Mouse (Mus musculus) MEL (cell line): ENCODE data around the gene Aldh5a1. TPM values are rescaled to one million over a fixed set of nuclear protein-coding genes. Genes with fewer than 3 reads are reported as not detected.

ENCODE experiments used
- DNase-seq: peaks from one replicate; pipeline ENCODE4 v3.0.0; 2011; ENCODE audit warnings: low read depth, low spot score
- H3K27ac ChIP-seq: 2 replicates; pipeline ENCODE4 v1.5.1; 2012; ENCODE audit warnings: low read depth, mild to moderate bottlenecking, control low read depth, low read length, moderate library complexity; ENCODE audit not compliant: control insufficient read depth
- H3K27me3 ChIP-seq, 2 experiments: fragments of 150-350 bp in 1 of 2; sonication (generic) in 1 of 2; 2 replicates each; pipeline ENCODE4 v1.6.1; 2012; ENCODE audit warnings: low read length in 2 of 2, mild to moderate bottlenecking in 2 of 2, improper control_type of control experiment in 1 of 2, moderate library complexity in 1 of 2; ENCODE audit not compliant: insufficient read depth in 2 of 2, control insufficient read depth in 1 of 2
- H3K36me3 ChIP-seq, 2 experiments: 2 replicates each; pipeline ENCODE4 v1.6.1; 2012 to 2014; ENCODE audit warnings: low read length in 2 of 2, improper control_type of control experiment in 1 of 2, inconsistent platforms in 1 of 2, mild to moderate bottlenecking in 1 of 2; ENCODE audit not compliant: insufficient read depth in 2 of 2, control insufficient read depth in 1 of 2
- H3K4me1 ChIP-seq, 2 experiments: fragments of 150-350 bp in 1 of 2; sonication (generic) in 1 of 2; 2 replicates each; pipeline ENCODE4 v1.6.1; 2012; ENCODE audit warnings: low read length in 2 of 2, improper control_type of control experiment in 1 of 2, mild to moderate bottlenecking in 1 of 2; ENCODE audit not compliant: insufficient read depth in 2 of 2, control insufficient read depth in 1 of 2
- H3K4me3 ChIP-seq, 2 experiments: fragments of 150-350 bp in 1 of 2; sonication (generic) in 1 of 2; 2 replicates each; pipeline ENCODE4 v1.5.1; 2012; ENCODE audit warnings: low read depth in 2 of 2, low read length in 2 of 2, mild to moderate bottlenecking in 2 of 2, moderate library complexity in 2 of 2, control low read depth in 1 of 2, improper control_type of control experiment in 1 of 2; ENCODE audit not compliant: control insufficient read depth in 1 of 2, insufficient read depth in 1 of 2
- H3K79me2 ChIP-seq: 2 replicates; pipeline ENCODE4 v1.6.1; 2012; ENCODE audit warnings: mild to moderate bottlenecking, low read length, moderate library complexity; ENCODE audit not compliant: control insufficient read depth, poor library complexity, insufficient read depth
- H3K9ac ChIP-seq: 2 replicates; pipeline ENCODE4 v1.6.1; 2012; ENCODE audit warnings: low read depth, mild to moderate bottlenecking, control low read depth, low read length, moderate library complexity; ENCODE audit not compliant: control insufficient read depth, poor library complexity, severe bottlenecking
- H3K9me3 ChIP-seq: fragments of 150-350 bp; sonication (generic); replicated peaks from 2 replicates; pipeline ENCODE4 v1.6.1; 2012; ENCODE audit warnings: mild to moderate bottlenecking, low read length, improper control_type of control experiment, moderate library complexity; ENCODE audit not compliant: insufficient read depth
- BHLHE40 ChIP-seq: IDR thresholded peaks from 2 replicates; pipeline ENCODE4 v1.6.1; 2012; ENCODE audit warnings: low read depth, mild to moderate bottlenecking, inconsistent platforms, low read length, improper control_type of control experiment, borderline replicate concordance
- CHD1 ChIP-seq: IDR thresholded peaks from 2 replicates; pipeline ENCODE4 v1.6.1; 2012; ENCODE audit warnings: low read depth, mild to moderate bottlenecking, inconsistent platforms, low read length, improper control_type of control experiment
- CHD2 ChIP-seq: IDR thresholded peaks from 2 replicates; pipeline ENCODE4 v1.6.1; 2011; ENCODE audit warnings: low read length, improper control_type of control experiment
- CTCF ChIP-seq, 3 experiments: IDR thresholded peaks in 2 of 3; conservative IDR thresholded peaks in 1 of 3; 2 replicates each; pipeline ENCODE4 v1.5.1; 2011 to 2012; ENCODE audit warnings: low read length in 3 of 3, low read depth in 2 of 3, mild to moderate bottlenecking in 2 of 3, improper control_type of control experiment in 1 of 3, inconsistent platforms in 1 of 3, mixed read lengths in 1 of 3, moderate library complexity in 1 of 3; ENCODE audit not compliant: control insufficient read depth in 1 of 3, insufficient read depth in 1 of 3, poor library complexity in 1 of 3, severe bottlenecking in 1 of 3
- E2F4 ChIP-seq: IDR thresholded peaks from 2 replicates; pipeline ENCODE4 v1.6.1; 2011; ENCODE audit warnings: low read depth, low read length, improper control_type of control experiment, borderline replicate concordance
- EP300 ChIP-seq, 2 experiments: IDR thresholded peaks; 2 replicates each; pipeline ENCODE4 v1.6.1; 2011; ENCODE audit warnings: improper control_type of control experiment in 2 of 2, low read length in 2 of 2, low read depth in 1 of 2, mild to moderate bottlenecking in 1 of 2
- ETS1 ChIP-seq: IDR thresholded peaks from 2 replicates; pipeline ENCODE4 v1.6.1; 2012; ENCODE audit warnings: low read depth, mild to moderate bottlenecking, inconsistent platforms, low read length, improper control_type of control experiment, moderate library complexity
- GABPA ChIP-seq: IDR thresholded peaks from 2 replicates; pipeline ENCODE4 v1.6.1; 2012; ENCODE audit warnings: low read depth, mild to moderate bottlenecking, inconsistent platforms, low read length, improper control_type of control experiment, moderate library complexity
- KAT2A ChIP-seq: conservative IDR thresholded peaks from 2 replicates; pipeline ENCODE4 v1.6.1; 2012; ENCODE audit warnings: low read depth, low read length, improper control_type of control experiment, inconsistent platforms
- MAFK ChIP-seq: IDR thresholded peaks from 2 replicates; pipeline ENCODE4 v1.6.1; 2011; ENCODE audit warnings: low read depth, mild to moderate bottlenecking, low read length, improper control_type of control experiment, borderline replicate concordance
- MAX ChIP-seq: IDR thresholded peaks from 2 replicates; pipeline ENCODE4 v1.6.1; 2011; ENCODE audit warnings: low read length, improper control_type of control experiment
- MAZ ChIP-seq: IDR thresholded peaks from 2 replicates; pipeline ENCODE4 v1.6.1; 2012; ENCODE audit warnings: low read depth, mild to moderate bottlenecking, inconsistent platforms, low read length, improper control_type of control experiment
- MYB ChIP-seq: IDR thresholded peaks from 2 replicates; pipeline ENCODE4 v1.6.1; 2011; ENCODE audit warnings: mild to moderate bottlenecking, low read depth, low read length, improper control_type of control experiment
- NRF1 ChIP-seq: IDR thresholded peaks from 2 replicates; pipeline ENCODE4 v1.6.1; 2014; ENCODE audit warnings: low read depth, mild to moderate bottlenecking, inconsistent platforms, low read length, improper control_type of control experiment, moderate library complexity; ENCODE audit not compliant: poor library complexity, insufficient read depth, severe bottlenecking
- POLR2A ChIP-seq, 2 experiments: IDR thresholded peaks; 2 replicates each; pipeline ENCODE4 v1.6.1; 2011 to 2012; ENCODE audit warnings: low read length in 2 of 2, mild to moderate bottlenecking in 2 of 2, control low read depth in 1 of 2, improper control_type of control experiment in 1 of 2, low read depth in 1 of 2, moderate library complexity in 1 of 2; ENCODE audit not compliant: control insufficient read depth in 1 of 2, insufficient read depth in 1 of 2, poor library complexity in 1 of 2
- RCOR1 ChIP-seq: IDR thresholded peaks from 2 replicates; pipeline ENCODE4 v1.6.1; 2012; ENCODE audit warnings: low read depth, mild to moderate bottlenecking, inconsistent platforms, low read length, improper control_type of control experiment
- TCF12 ChIP-seq: IDR thresholded peaks from 2 replicates; pipeline ENCODE4 v1.6.1; 2014; ENCODE audit warnings: low read depth, mild to moderate bottlenecking, inconsistent platforms, low read length, improper control_type of control experiment, moderate library complexity
- USF1 ChIP-seq: IDR thresholded peaks from 2 replicates; pipeline ENCODE4 v1.6.1; 2014; ENCODE audit warnings: low read depth, mild to moderate bottlenecking, inconsistent platforms, low read length, improper control_type of control experiment, moderate library complexity
- ZC3H11A ChIP-seq: IDR thresholded peaks from 2 replicates; pipeline ENCODE4 v1.6.1; 2012; ENCODE audit warnings: low read depth, mild to moderate bottlenecking, inconsistent platforms, low read length, improper control_type of control experiment
- ZKSCAN1 ChIP-seq: IDR thresholded peaks from 2 replicates; pipeline ENCODE4 v1.6.1; 2012; ENCODE audit warnings: low read depth, mild to moderate bottlenecking, inconsistent platforms, low read length, improper control_type of control experiment, moderate library complexity
- ZNF384 ChIP-seq: IDR thresholded peaks from 2 replicates; pipeline ENCODE4 v1.6.1; 2012; ENCODE audit warnings: low read depth, mild to moderate bottlenecking, inconsistent platforms, low read length, improper control_type of control experiment
- polyA plus RNA-seq, 2 experiments: library from polyadenylated mRNA; stranded (reverse) in 1 of 2; unstranded in 1 of 2; fragments of >175 nt in 1 of 2; fragments of >200 nt in 1 of 2; gene quantifications; 2 replicates each; pipeline versions ENCODE4 v1.2.1 to v1.2.4; 2012; ENCODE audit warnings: low replicate concordance in 2 of 2, low read depth in 1 of 2; ENCODE audit not compliant: insufficient read length in 2 of 2, insufficient read depth in 1 of 2, missing spikeins in 1 of 2
- total RNA-seq: library from RNA; depleted of rRNA; stranded (reverse); fragments of 300-350 nt; gene quantifications from 2 replicates; pipeline ENCODE4 v1.2.3, GENCODE M21; 2012

Aldh5a1 gene
- total and polyA plus RNA-seq, 3 experiments = 0.04 to 0.15 TPM; not detected in 1

DNA sequence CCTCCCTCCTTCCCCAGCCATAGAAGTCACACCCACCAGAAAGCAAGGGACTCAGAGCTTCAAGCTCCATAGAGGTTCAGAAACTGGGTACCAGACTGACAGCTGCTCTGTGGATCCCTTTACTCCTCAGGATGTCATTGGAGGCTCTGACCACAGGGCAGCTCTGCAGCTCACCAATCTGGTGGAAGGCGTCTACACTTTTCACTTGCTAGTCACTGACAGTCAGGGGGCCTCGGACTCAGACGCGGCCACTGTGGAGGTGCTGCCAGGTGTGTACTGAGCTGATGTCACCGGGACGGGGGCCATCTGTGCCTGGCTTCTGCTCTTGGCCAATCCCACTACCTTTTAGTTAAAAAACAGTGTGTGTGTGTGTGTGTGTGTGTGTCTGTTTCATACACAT, 55.0 kb downstream of the Aldh5a1 start:
- no peak for TF ChIP-seq MAFK
- TF ChIP-seq CTCF (IDR thresholded peaks at IDR 0.05 in 2 of 3, conservative IDR thresholded peaks at IDR 0.05 in 1 of 3; ENCODE audit: control insufficient read depth in 1 of 3, insufficient read depth in 1 of 3, low read depth in 2 of 3, low read length in 3 of 3, poor library complexity in 1 of 3, severe bottlenecking in 1 of 3) = no peak
- TF ChIP-seq CHD1 = no peak
- TF ChIP-seq MAX = no peak
- no peak for TF ChIP-seq E2F4
- TF ChIP-seq POLR2A (IDR thresholded peaks at IDR 0.05; ENCODE audit: control insufficient read depth in 1 of 2, insufficient read depth in 1 of 2, low read depth in 1 of 2, low read length in 2 of 2, poor library complexity in 1 of 2) = no peak
- TF ChIP-seq EP300 (IDR thresholded peaks at IDR 0.05; ENCODE audit: low read depth in 1 of 2, low read length in 2 of 2) = no peak
- H3K79me2 ChIP-seq = no peaks in the 10 kb centered on the region
- DNase-seq = no peak
- peaks cover 0 to 5% of the 10 kb centered on the region in 2 experiments; a peak in 3 of 4 replicates for H3K27me3 ChIP-seq
- no peaks in the 10 kb centered on the region for H3K4me1 ChIP-seq
- no peak overlapping the region for H3K4me3 ChIP-seq
- no peak overlapping the region for H3K9ac ChIP-seq
- no peaks in the 10 kb centered on the region for H3K9me3 ChIP-seq
- no peak overlapping the region for H3K27ac ChIP-seq
- H3K36me3 ChIP-seq = no peaks in the 10 kb centered on the region

DNA sequence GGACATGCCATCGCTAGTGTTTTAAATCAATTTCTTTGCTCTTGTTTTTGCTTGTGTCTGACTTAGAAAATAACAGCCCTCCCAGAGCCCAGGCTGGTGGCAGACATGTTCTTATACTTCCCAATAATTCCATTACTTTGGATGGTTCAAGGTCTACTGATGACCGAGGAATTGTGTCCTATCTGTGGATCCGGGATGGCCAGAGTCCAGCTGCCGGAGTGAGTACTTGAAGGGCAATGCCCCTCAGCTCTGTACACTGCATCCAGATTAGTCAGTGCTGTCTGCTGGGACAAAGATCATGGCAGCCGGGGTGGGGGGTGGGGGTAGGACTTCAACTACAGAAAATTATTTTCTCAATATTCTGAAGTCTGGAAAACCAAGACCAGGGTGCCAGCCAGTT, 56.8 kb downstream of the Aldh5a1 start:
- Histone ChIP-seq H3K9ac (no peak overlapping the region), H3K27ac (no peak overlapping the region), H3K79me2 (no peaks in the 10 kb centered on the region), H3K4me1 (no peaks in the 10 kb centered on the region), H3K27me3 (peaks cover 0 to 5% of the 10 kb centered on the region in 2 experiments; a peak in 3 of 4 replicates), H3K9me3 (no peaks in the 10 kb centered on the region)
- no peak for DNase-seq
- TF ChIP-seq MAZ (no peak), E2F4 (no peak), POLR2A (IDR thresholded peaks at IDR 0.05; ENCODE audit: control insufficient read depth in 1 of 2, insufficient read depth in 1 of 2, low read depth in 1 of 2, low read length in 2 of 2, poor library complexity in 1 of 2) (no peak), USF1 (no peak), ZNF384 (no peak), CHD2 (no peak), ZKSCAN1 (no peak), EP300 (IDR thresholded peaks at IDR 0.05; ENCODE audit: low read depth in 1 of 2, low read length in 2 of 2) (no peak), TCF12 (no peak), MYB (no peak), KAT2A (no peak), ETS1 (no peak), RCOR1 (no peak), GABPA (no peak), BHLHE40 (no peak), NRF1 (no peak), ZC3H11A (no peak)
- TF ChIP-seq, all 39 proteins: peak for 0
- Histone ChIP-seq H3K36me3 (no peaks in the 10 kb centered on the region), H3K4me3 (no peak overlapping the region)
